Mouse (Mus musculus) frontal cortex, adult (tissue): Measurements from ENCODE around the gene Podxl2.

Experiments
- ATAC-seq: cut with Nextera tagmentation; 2 replicates; pipeline ENCODE4 v1.9.2; 2017; ENCODE audit warnings: mild to moderate bottlenecking, moderate library complexity, mixed read lengths; ENCODE audit not compliant: low TSS enrichment

Podxl2 gene

DNA sequence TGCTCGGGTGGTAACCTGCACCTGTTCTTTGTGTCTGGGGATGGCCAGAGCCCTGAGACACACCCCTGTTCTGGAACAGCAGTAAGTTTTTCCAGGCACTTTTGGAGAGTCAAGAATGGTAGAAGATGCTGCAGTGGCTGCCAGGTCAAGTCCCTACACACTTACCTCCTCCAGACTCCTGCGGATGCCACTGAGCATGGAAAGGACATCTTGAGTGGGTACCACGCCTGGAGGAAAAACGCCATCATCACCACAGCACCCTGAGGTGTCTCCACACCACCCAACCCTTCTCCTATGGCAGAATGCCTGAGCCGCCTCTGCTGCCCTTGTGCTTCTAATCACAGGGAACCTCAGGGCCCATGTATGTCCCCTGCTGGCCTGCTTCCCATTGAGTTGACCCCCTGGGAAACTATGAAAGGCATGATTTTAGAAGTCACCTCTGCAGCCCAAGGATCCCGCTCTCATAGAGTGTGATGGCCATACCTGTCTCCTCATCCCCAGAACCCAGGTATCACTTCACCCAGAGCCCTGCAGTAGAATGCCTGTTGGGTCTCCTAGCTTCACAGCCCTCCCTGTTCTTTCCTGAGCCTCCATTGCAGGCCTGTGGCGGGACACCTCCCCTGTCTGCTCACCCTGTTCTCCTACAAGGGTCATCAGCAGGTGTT lies 29.8 kb downstream of the Podxl2 start:
- ATAC-seq: no peak

DNA sequence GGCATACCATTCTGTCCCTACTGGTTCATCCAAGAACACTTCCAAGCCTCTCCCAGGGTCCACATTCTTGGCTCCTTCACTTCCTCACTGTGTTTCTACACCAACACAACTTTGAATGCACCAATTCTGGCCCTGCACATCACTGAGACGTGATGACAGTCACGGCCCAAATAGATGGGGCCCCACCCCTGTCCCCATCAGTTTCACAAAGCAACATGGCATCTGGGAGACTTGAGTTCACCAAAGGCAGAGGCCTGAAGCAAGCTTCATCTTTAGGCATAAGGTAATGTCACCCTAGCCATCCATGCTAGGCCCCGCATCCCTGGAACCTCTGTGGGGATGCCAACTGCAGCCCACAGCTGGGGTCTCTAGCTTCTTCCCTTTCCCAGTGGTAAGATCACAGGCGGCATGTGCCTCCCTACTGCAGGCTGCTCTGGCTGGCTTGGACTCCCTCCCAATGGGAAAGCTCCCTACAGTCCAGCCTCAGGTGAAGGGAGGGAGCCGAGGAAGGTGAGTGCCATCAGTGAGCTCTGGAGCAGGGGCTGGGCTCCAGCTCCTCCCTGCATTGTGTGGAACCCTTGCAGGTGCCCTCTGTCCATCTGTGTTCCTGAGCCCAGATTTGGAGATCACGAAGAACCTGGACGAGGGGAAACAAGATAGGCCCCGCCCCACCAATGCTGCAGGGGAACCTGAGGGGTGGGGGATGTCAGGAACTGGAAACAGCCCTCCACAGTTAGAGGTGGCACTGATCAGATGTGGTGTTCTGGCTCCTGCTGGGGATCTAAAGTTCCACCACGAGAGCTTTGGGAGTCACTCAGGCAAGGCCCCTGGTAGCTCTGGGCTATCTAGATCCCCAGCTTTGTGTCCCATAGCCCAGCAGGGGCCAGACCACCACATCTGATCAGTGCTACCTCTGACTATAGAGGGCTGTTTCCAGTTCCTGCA lies 30.8 kb downstream of the Podxl2 start:
- no peak for ATAC-seq

DNA sequence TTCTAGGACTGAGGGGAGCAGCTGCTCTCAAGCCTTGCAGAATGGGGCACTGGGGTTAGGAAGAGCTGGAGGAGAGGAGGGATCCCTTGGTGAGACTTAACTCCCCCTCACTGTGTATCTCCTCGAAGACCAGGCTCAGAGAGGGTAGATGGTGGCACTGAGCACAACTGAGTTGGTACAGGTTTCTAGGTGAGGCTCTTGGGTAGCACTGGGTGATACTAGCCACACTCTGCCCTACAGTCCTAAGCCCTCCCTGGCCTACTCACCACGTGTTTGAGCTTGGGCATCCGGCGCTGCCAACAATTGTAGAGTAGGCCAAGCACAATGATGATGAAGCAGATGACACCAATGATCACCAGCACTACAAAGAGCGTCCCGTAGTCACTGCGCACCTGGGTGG lies 31.6 kb downstream of the Podxl2 start:
- ATAC-seq: peak; percentile 0; the same call in 1 of the 2 replicates

GRCm38 (mm10) chr6:88842731-88843151 lies 32.1 kb downstream of the Podxl2 start:
- ATAC-seq: peak; percentile 21

- ATAC-seq: peak; percentile 65
Observed at GRCm38 (mm10) chr6:88841781-88842689, 32.8 kb downstream of the Podxl2 start, which contains the start of gene Abtb1. Abtb1 (minus strand) TSS chr6:88841984.

DNA sequence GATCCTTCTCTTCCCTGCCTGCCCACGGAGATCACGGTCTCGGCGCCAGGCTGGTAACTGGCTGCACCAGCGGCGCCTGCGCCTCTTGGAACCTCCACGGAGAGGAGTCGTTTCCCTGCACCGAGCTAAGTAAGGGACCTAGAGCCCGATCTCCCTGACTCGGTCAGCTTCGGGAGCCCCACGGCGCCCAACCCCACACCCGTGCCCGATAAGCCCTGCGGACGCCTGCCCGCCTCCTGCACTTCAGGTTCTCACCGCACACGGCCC lies 33.4 kb downstream of the Podxl2 start:
- ATAC-seq: peak; percentile 18

DNA sequence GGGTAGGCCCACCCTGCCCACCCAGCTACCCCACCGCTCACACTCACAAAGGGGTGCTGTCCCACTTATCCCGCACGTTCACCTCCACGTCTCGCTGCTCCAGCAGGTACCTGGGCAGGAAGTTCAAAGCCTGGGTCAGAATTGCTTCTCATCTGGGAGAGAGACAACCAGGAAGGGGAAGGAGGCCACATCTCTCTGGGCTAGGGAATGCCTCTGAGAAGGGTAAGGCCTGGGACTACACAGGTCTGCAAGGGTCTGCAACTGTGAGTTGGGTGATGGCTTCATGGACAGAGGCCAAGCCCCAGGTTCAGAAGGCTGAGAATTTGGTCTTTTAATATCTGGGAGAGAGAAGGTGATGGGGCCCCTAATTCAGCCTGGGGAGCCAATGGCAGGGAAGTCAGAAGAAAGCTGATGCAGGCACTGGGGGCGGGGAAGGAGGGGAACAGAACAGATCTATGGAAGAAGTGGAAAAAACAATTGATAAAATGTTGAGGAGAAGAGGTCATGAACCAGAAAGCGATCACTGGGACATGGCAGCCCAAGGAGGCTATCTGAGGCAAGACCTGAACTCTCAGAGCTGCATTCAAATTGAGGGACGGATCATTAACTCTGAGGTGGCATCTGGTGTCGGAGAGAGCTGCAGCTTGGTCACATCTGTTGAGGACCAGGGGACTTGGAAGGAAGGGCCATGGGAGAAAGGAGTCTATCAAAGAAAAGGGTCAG lies 33.9 kb downstream of the Podxl2 start:
- ATAC-seq: no peak

DNA sequence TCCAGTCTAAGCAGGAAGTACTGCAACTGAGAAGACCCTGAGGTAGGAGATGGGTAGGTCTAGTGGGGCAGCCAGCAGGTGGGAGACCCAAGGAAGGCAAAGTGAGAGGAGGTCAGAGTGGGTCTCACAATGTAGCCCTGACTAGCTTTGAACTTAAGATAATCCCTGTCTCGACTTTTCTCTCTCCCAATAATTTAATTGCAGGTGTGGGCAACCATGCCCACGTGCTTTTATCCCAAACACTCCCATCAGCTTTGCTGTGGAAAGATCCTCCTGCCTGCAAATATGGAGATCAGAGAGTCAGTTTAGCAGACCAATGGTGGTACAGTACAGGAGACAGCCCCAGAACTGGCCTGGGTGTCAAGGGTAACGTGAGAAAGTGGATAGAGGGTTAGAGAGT lies 34.6 kb downstream of the Podxl2 start:
- ATAC-seq: no peak

GRCm38 (mm10) chr6:88839135-88839970 lies 35.5 kb downstream of the Podxl2 start:
- ATAC-seq: no peak

GRCm38 (mm10) chr6:88838613-88839012 lies 36.2 kb downstream of the Podxl2 start:
- ATAC-seq: no peak

DNA sequence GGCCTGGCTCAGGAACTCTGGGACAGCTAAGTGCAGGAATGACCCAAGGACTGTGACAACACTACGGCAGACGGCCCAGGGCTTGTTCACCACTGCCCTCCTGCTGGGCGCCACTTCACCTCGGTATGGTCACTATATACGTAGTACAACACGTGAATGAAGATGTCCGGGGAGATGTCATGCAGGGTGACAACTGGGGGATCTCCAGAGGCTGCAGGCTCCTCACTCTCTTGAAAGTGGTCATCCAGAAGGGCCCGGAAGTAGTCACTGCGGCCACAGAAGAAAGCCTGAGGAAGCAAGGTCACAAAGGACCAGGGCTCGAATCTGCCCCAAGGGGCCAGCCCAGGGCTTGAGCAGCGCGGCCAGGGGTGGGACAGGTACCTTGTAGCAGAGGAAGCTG lies 36.8 kb downstream of the Podxl2 start:
- ATAC-seq: no peak

GRCm38 (mm10) chr6:88836178-88836819 lies 38.5 kb downstream of the Podxl2 start:
- ATAC-seq: no peak

GRCm38 (mm10) chr6:88835047-88835446 lies 39.8 kb downstream of the Podxl2 start:
- no peak for ATAC-seq

DNA sequence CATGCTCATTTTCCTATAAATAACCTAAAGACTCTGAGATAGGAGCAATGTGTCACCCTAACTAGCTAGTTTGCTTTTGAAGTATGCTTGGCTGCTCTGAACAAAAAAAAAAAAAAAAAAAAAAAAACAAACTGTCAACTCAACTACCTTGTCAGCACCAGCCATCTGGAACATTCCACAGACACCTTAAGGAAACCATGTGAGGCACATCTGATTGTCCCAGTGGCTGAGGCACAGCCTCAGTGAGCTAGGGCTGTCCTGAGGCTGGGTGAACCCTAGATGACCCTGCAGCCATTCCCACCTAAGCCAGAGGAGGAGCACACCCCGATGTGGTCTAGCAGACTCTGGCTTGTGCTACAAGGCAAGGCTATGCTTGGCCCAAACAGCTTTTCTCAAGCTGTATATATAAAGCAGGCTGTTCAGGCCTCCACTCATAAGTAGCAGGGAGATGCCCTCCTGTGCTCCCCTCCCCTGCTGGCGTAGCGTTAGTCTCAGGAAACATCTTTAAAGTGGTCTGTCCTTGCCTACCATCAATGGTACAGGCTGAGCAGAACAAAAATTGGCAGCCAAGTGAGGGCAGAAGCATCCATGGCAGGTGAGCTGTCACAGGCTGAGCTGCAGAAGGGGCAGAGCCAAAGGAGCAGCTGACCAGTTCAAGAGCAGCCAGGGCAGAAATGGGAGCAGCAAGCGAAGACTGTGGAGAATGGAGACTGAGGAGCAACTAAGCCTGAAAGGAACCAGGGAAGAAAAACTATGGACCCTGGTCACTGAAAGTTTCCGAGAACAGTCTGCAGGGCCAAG lies 41.3 kb downstream of the Podxl2 start:
- ATAC-seq: no peak

- no peak for ATAC-seq
Observed at GRCm38 (mm10) chr6:88832663-88833062, 42.2 kb downstream of the Podxl2 start.

- peak; percentile 39 for ATAC-seq
Observed at GRCm38 (mm10) chr6:88831456-88831855, 43.4 kb downstream of the Podxl2 start.

DNA sequence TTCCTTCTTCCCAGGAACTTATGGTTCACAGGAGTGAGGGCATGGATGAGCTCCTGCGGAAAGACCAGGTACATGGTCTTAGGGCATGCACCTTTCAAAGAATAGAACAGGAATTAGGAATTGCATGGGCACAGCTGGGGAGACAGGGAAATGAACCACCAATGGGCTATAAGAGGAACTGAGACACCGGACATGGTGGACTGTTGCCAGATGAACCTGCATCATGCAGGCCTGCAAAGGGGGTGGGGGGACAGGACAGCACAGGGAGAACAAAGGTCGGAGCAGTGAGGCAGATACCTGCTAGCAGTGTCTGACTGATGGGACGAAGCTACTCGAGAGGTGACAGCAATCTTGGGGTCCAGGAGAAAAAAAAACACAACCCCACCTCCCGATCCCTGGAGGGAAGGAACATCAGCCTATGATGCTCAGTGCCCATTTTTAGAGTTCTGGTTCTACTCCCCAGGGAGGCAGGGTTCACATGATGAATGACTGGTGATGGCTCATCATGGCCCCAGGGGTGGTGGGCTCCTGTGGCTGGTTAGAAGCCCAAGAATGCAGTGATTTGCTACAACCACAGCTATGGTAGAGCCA lies 44.6 kb downstream of the Podxl2 start:
- ATAC-seq: no peak

- no peak for ATAC-seq
Observed at GRCm38 (mm10) chr6:88829579-88829978, 45.3 kb downstream of the Podxl2 start.
